Mouse (Mus musculus) liver, embryonic 11.5 days (tissue): ENCODE measurements around the gene Mgam. TPM values are rescaled to one million over a fixed set of nuclear protein-coding genes. Genes with fewer than 3 reads are reported as not detected.

Source experiments
- ATAC-seq: fragments of 200-750 bp; cut with Nextera tagmentation; replicated peaks from 2 replicates; pipeline ENCODE4 v1.8.0; 2017; ENCODE audit warnings: moderate number of reproducible peaks, mild to moderate bottlenecking, moderate TSS enrichment, moderate library complexity; ENCODE audit not compliant: low FRiP score
- DNase-seq: peaks from one replicate; pipeline ENCODE4 v3.0.0-alpha.2; 2017; ENCODE audit warnings: low spot score
- H3K27ac ChIP-seq: fragments of 300-500 bp; sonication (generic); 2 replicates; pipeline ENCODE4 v1.5.1; 2014; ENCODE audit warnings: mild to moderate bottlenecking, low read depth, low read length, control low read depth
- H3K27me3 ChIP-seq: fragments of 300-500 bp; sonication (generic); replicated peaks from 2 replicates; pipeline ENCODE4 v1.6.1; 2014; ENCODE audit warnings: low read length, mixed read lengths; ENCODE audit not compliant: control insufficient read depth, insufficient read depth
- H3K36me3 ChIP-seq: fragments of 300-500 bp; sonication (generic); 2 replicates; pipeline ENCODE4 v1.6.1; 2014; ENCODE audit warnings: mild to moderate bottlenecking, low read length, moderate library complexity, mixed read lengths; ENCODE audit not compliant: control insufficient read depth, insufficient read depth
- H3K4me1 ChIP-seq: fragments of 300-500 bp; sonication (generic); replicated peaks from 2 replicates; pipeline ENCODE4 v1.6.1; 2014; ENCODE audit warnings: low read length, mixed read lengths; ENCODE audit not compliant: control insufficient read depth, insufficient read depth
- H3K4me2 ChIP-seq: fragments of 300-500 bp; sonication (generic); 2 replicates; pipeline ENCODE4 v1.6.1; 2014; ENCODE audit warnings: mild to moderate bottlenecking, control low read depth, moderate library complexity
- H3K4me3 ChIP-seq: fragments of 300-500 bp; sonication (generic); 2 replicates; pipeline ENCODE4 v1.5.1; 2014; ENCODE audit warnings: low read depth, low read length, control low read depth
- H3K9ac ChIP-seq: fragments of 300-500 bp; sonication (generic); 2 replicates; pipeline ENCODE4 v1.6.1; 2014; ENCODE audit warnings: low read depth, low read length, control low read depth
- H3K9me3 ChIP-seq: fragments of 300-500 bp; sonication (generic); 2 replicates; pipeline ENCODE4 v1.6.1; 2016; ENCODE audit warnings: low read length, inconsistent platforms, mixed read lengths; ENCODE audit not compliant: control insufficient read depth
- WGBS: fragments of 180-500 bp; shearing (Covaris S2); extraction: QIAGEN DNeasy Blood & Tissue Kit; methylation state at CpG from one replicate; pipeline ENCODE4 v1.1.7; 2014; 5-methylcytosine and 5-hydroxymethylcytosine counted together
- polyA plus RNA-seq: library from polyadenylated mRNA; unstranded; fragments of >200 nt; fragmentation: Nextera tagmentation; extraction: Ambion mirVana; gene quantifications from 2 replicates; pipeline ENCODE4 v1.2.1, GENCODE M21; 2014

Gene Mgam
- polyA plus RNA-seq, 1 experiment from 2014 or later = 0.12 TPM

- no peak overlapping the region for H3K27ac ChIP-seq
- H3K4me2 ChIP-seq = no peak overlapping the region
- no peaks in the 10 kb centered on the region for H3K9me3 ChIP-seq
- ATAC-seq (no peak), DNase-seq (no peak)
- H3K27me3 ChIP-seq = no peaks in the 10 kb centered on the region
- no peak overlapping the region for H3K4me3 ChIP-seq
- H3K4me1 ChIP-seq = no peaks in the 10 kb centered on the region
- no peak overlapping the region for H3K9ac ChIP-seq
- no peaks in the 10 kb centered on the region for H3K36me3 ChIP-seq
- 78% methylated on average over 3 of the region's 3 CpGs for WGBS
These were observed 146.0 kb downstream of the Mgam start for GRCm38 (mm10) chr6:40774656-40775055.

- Histone ChIP-seq H3K36me3 (no peaks in the 10 kb centered on the region), H3K4me2 (no peak overlapping the region), H3K27me3 (no peaks in the 10 kb centered on the region), H3K9ac (no peak overlapping the region), H3K9me3 (no peaks in the 10 kb centered on the region), H3K27ac (no peak overlapping the region), H3K4me1 (no peaks in the 10 kb centered on the region), H3K4me3 (no peak overlapping the region)
- WGBS = 81% methylated on average over 4 of the region's 4 CpGs
- DNase-seq (no peak), ATAC-seq (no peak)
These were observed 149.8 kb downstream of the Mgam start for GRCm38 (mm10) chr6:40778458-40778857.

- Histone ChIP-seq H3K36me3 (no peaks in the 10 kb centered on the region), H3K9ac (no peak overlapping the region), H3K4me3 (no peak overlapping the region), H3K4me1 (no peaks in the 10 kb centered on the region), H3K9me3 (no peaks in the 10 kb centered on the region), H3K4me2 (no peak overlapping the region), H3K27ac (no peak overlapping the region), H3K27me3 (no peaks in the 10 kb centered on the region)
- no peak for DNase-seq
- 71% methylated on average over 1 of the region's 1 CpGs for WGBS
- ATAC-seq = no peak
These were observed 155.0 kb downstream of the Mgam start for GRCm38 (mm10) chr6:40783637-40784036.

GRCm38 (mm10) chr6:40784378-40784777, 155.7 kb downstream of the Mgam start:
- Histone ChIP-seq H3K4me2 (no peak overlapping the region), H3K27ac (no peak overlapping the region), H3K27me3 (no peaks in the 10 kb centered on the region), H3K36me3 (no peaks in the 10 kb centered on the region), H3K4me1 (no peaks in the 10 kb centered on the region), H3K9ac (no peak overlapping the region), H3K4me3 (no peak overlapping the region), H3K9me3 (no peaks in the 10 kb centered on the region)
- WGBS = 78% methylated on average over 3 of the region's 3 CpGs
- no peak for ATAC-seq
- no peak for DNase-seq

- Histone ChIP-seq H3K4me3 (no peak overlapping the region), H3K36me3 (no peaks in the 10 kb centered on the region), H3K27ac (no peak overlapping the region), H3K4me2 (no peak overlapping the region), H3K9me3 (no peaks in the 10 kb centered on the region), H3K4me1 (no peaks in the 10 kb centered on the region), H3K9ac (no peak overlapping the region), H3K27me3 (no peaks in the 10 kb centered on the region)
- ATAC-seq (no peak), DNase-seq (no peak)
- WGBS = 63% methylated on average over 4 of the region's 4 CpGs
These were observed 166.6 kb downstream of the Mgam start for GRCm38 (mm10) chr6:40795077-40795812.

GRCm38 (mm10) chr6:40818237-40818902, 189.7 kb downstream of the Mgam start:
- no peak overlapping the region for H3K4me2 ChIP-seq
- no peak overlapping the region for H3K27ac ChIP-seq
- H3K9me3 ChIP-seq = no peaks in the 10 kb centered on the region
- WGBS = 79% methylated on average over 5 of the region's 5 CpGs
- H3K4me1 ChIP-seq = no peaks in the 10 kb centered on the region
- no peaks in the 10 kb centered on the region for H3K27me3 ChIP-seq
- no peak for ATAC-seq
- no peak overlapping the region for H3K4me3 ChIP-seq
- DNase-seq = no peak
- H3K36me3 ChIP-seq = no peaks in the 10 kb centered on the region
- no peak overlapping the region for H3K9ac ChIP-seq

Other genes with a start within 250 kb of the Mgam start
- 4.7 and 5.5 TPM in 2 replicates for gene E330009J07Rik, start 192.7 kb upstream of the Mgam start, polyA plus RNA-seq
- gene Wee2, start 189.7 kb upstream of the Mgam start, polyA plus RNA-seq = not detected in 2 replicates
- 161 and 179 TPM in 2 replicates for gene Ssbp1, start 157.5 kb upstream of the Mgam start, polyA plus RNA-seq
- not detected in 2 replicates for gene Tas2r137, start 137.6 kb upstream of the Mgam start, polyA plus RNA-seq
- gene Tas2r108, start 135.3 kb upstream of the Mgam start, polyA plus RNA-seq = not detected in 2 replicates
- not detected in 2 replicates for gene Prss37, start 109.3 kb upstream of the Mgam start, polyA plus RNA-seq
- 0.08 and 0.11 TPM in 2 replicates for gene Olfr461, start 73.8 kb upstream of the Mgam start, polyA plus RNA-seq
- gene Olfr460, start 59.3 kb upstream of the Mgam start, polyA plus RNA-seq = not detected in 2 replicates
- 2.5 and 3.4 TPM in 2 replicates for gene Clec5a, start 43.0 kb upstream of the Mgam start, polyA plus RNA-seq
- not detected in 2 replicates for gene Tas2r138, start 15.5 kb upstream of the Mgam start, polyA plus RNA-seq